Mouse (Mus musculus) 3134 (cell line): ENCODE results near the gene Mup12.
"Not testable (repeated sequence)": the region's sequence is repeated elsewhere in the genome, so short reads cannot be mapped to it uniquely, and the experiment has no call there.

Experiments
- DNase-seq: peaks from one replicate; pipeline ENCODE4 v3.0.0-alpha.2; 2011; ENCODE audit warnings: low spot score; ENCODE audit not compliant: insufficient read length; ENCODE audit errors: extremely low read depth

Gene Mup12

DNA sequence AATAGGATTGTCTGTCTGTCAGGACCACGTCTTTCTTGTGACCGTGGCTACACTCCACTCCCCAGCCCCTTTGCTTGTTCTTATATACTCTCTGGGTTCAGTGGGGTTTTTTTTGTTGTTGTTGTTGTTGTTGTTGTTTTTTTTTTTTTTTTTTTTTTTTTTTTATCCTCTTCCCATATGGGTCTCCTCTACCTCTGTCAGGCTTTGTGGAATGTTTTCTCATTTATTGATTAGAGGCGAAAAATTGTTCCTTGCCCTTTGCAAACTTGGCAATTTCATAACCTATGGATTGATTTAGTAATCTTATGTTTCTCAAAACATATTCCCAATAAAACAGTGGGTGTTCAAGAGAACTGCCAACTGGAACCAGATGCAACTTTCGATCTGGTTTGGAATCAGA is at the start of gene Mup12:
Gene Mup12, minus strand, starts transcription at position 101 of the 400 bp plus-strand sequence.
- not testable (repeated sequence) for DNase-seq
